Mouse (Mus musculus) olfactory bulb, adult 2 months (tissue): ENCODE measurements around the gene Cass4. TPM values are rescaled to one million over a fixed set of nuclear protein-coding genes. Genes with fewer than 3 reads are reported as not detected.

ENCODE experiments used
- H3K27ac ChIP-seq: fragments of 200-500 bp; 2 replicates; pipeline ENCODE4 v1.5.1; 2012; ENCODE audit warnings: low read depth, low read length; ENCODE audit not compliant: insufficient read depth
- H3K4me1 ChIP-seq: fragments of 200-500 bp; 2 replicates; pipeline ENCODE4 v1.6.1; 2012; ENCODE audit warnings: low read length; ENCODE audit not compliant: control insufficient read depth, insufficient read depth
- H3K4me3 ChIP-seq: fragments of 200-500 bp; 2 replicates; pipeline ENCODE4 v1.5.1; 2012; ENCODE audit warnings: mild to moderate bottlenecking, low read depth, low read length, moderate library complexity; ENCODE audit not compliant: insufficient read depth
- CTCF ChIP-seq: fragments of 200-500 bp; IDR thresholded peaks from 2 replicates; pipeline ENCODE4 v1.5.1; 2012; ENCODE audit warnings: low read depth, mild to moderate bottlenecking, low read length, moderate library complexity; ENCODE audit not compliant: insufficient read depth
- POLR2A ChIP-seq: fragments of 200-500 bp; IDR thresholded peaks from 2 replicates; pipeline ENCODE4 v1.6.1; 2012; ENCODE audit warnings: mild to moderate bottlenecking, low read depth, low read length, moderate library complexity; ENCODE audit not compliant: insufficient read depth
- whole genome bisulfite sequencing: fragments of 180-500 bp; shearing (Covaris S2); methylation state at CpG from one replicate; pipeline ENCODE4 v1.1.7; 2018; 5-methylcytosine and 5-hydroxymethylcytosine counted together
- polyA plus RNA-seq: library from polyadenylated mRNA; stranded (reverse); fragments of >200 nt; gene quantifications from 2 replicates; pipeline ENCODE4 v1.2.4, GENCODE M21; 2012; ENCODE audit warnings: low replicate concordance; ENCODE audit not compliant: missing spikeins, insufficient read depth, insufficient read length

The Cass4 gene
- polyA plus RNA-seq, 1 experiment = not detected

GRCm38 (mm10) chr2:172401116-172401825 lies 7.7 kb downstream of the Cass4 start:
- no peak overlapping the region for H3K4me3 ChIP-seq
- H3K4me1 ChIP-seq = peaks cover 11% of the 10 kb centered on the region
- TF ChIP-seq CTCF (no peak), POLR2A (no peak)
- H3K27ac ChIP-seq = no peak overlapping the region
- 72% methylated on average over 13 of the region's 13 CpGs for WGBS

- TF ChIP-seq CTCF = no peak
- TF ChIP-seq POLR2A = no peak
- WGBS = 55% methylated on average over 7 of the region's 7 CpGs
Observed at GRCm38 (mm10) chr2:172404239-172404638, 10.6 kb downstream of the Cass4 start.

GRCm38 (mm10) chr2:172405011-172405410 lies 11.4 kb downstream of the Cass4 start:
- WGBS = 80% methylated on average over 3 of the region's 3 CpGs
- H3K4me1 ChIP-seq = peaks cover 12% of the 10 kb centered on the region

More at GRCm38 (mm10) chr2:172404239-172404638, 10.6 kb downstream of the Cass4 start:
- Histone ChIP-seq H3K4me3 (no peak overlapping the region), H3K4me1 (peaks cover 15% of the 10 kb centered on the region), H3K27ac (no peak overlapping the region)

GRCm38 (mm10) chr2:172406173-172406572 lies 12.6 kb downstream of the Cass4 start:
- Histone ChIP-seq H3K4me3 (no peak overlapping the region), H3K4me1 (peaks cover 11% of the 10 kb centered on the region), H3K27ac (no peak overlapping the region)
- 87% methylated on average over 4 of the region's 4 CpGs for WGBS
- TF ChIP-seq CTCF = no peak
- TF ChIP-seq POLR2A = no peak

More at GRCm38 (mm10) chr2:172405011-172405410, 11.4 kb downstream of the Cass4 start:
- H3K27ac ChIP-seq = no peak overlapping the region
- TF ChIP-seq CTCF (no peak), POLR2A (no peak)
- no peak overlapping the region for H3K4me3 ChIP-seq

- 84% methylated on average over 2 of the region's 2 CpGs for WGBS
- Histone ChIP-seq H3K27ac (no peak overlapping the region), H3K4me1 (peaks cover 17% of the 10 kb centered on the region), H3K4me3 (no peak overlapping the region)
- no peak for TF ChIP-seq CTCF
- TF ChIP-seq POLR2A = no peak
Observed at GRCm38 (mm10) chr2:172407499-172407898, 13.9 kb downstream of the Cass4 start.

- 89% methylated on average over 2 of the region's 2 CpGs for WGBS
- no peak for TF ChIP-seq POLR2A
- Histone ChIP-seq H3K4me1 (peaks cover 15% of the 10 kb centered on the region; the same call in 1 of the 2 replicates), H3K4me3 (no peak overlapping the region), H3K27ac (no peak overlapping the region)
Observed at GRCm38 (mm10) chr2:172410686-172411085, 17.1 kb downstream of the Cass4 start.

GRCm38 (mm10) chr2:172411091-172411490 lies 17.5 kb downstream of the Cass4 start:
- no peak for TF ChIP-seq CTCF
- TF ChIP-seq POLR2A = no peak
- no peak overlapping the region for H3K4me3 ChIP-seq
- no peak overlapping the region for H3K27ac ChIP-seq
- peaks cover 15% of the 10 kb centered on the region; the same call in 1 of the 2 replicates for H3K4me1 ChIP-seq
- WGBS = 62% methylated on average over 11 of the region's 11 CpGs

GRCm38 (mm10) chr2:172412454-172412853 lies 18.9 kb downstream of the Cass4 start:
- Histone ChIP-seq H3K4me1 (peaks cover 15% of the 10 kb centered on the region; the same call in 1 of the 2 replicates), H3K27ac (no peak overlapping the region), H3K4me3 (no peak overlapping the region)
- TF ChIP-seq POLR2A (no peak), CTCF (no peak)
- WGBS = 11% methylated on average over 9 of the region's 9 CpGs

GRCm38 (mm10) chr2:172413273-172413672 lies 19.7 kb downstream of the Cass4 start:
- no peak for TF ChIP-seq CTCF
- TF ChIP-seq POLR2A = no peak
- Histone ChIP-seq H3K27ac (no peak overlapping the region), H3K4me1 (peaks cover 15% of the 10 kb centered on the region; the same call in 1 of the 2 replicates), H3K4me3 (no peak overlapping the region)
- 52% methylated on average over 4 of the region's 4 CpGs for WGBS

- no peak overlapping the region for H3K4me3 ChIP-seq
- H3K4me1 ChIP-seq = peaks cover 13% of the 10 kb centered on the region; the same call in 1 of the 2 replicates
- WGBS = 66% methylated on average over 5 of the region's 5 CpGs
- no peak overlapping the region for H3K27ac ChIP-seq
- TF ChIP-seq CTCF = no peak
- no peak for TF ChIP-seq POLR2A
Observed at GRCm38 (mm10) chr2:172413894-172414293, 20.3 kb downstream of the Cass4 start.
